Mouse (Mus musculus) liver, adult 2 months (tissue): Measurements from ENCODE around the gene Osbpl5. TPM values are rescaled to one million over a fixed set of nuclear protein-coding genes. Genes with fewer than 3 reads are reported as not detected.

ENCODE experiments used
- DNase-seq: peaks from one replicate; pipeline ENCODE4 v3.0.0-alpha.2; 2011; ENCODE audit warnings: low read depth, low spot score; ENCODE audit errors: extremely low read depth
- H3K27ac ChIP-seq: fragments of 200-500 bp; replicated peaks from 2 replicates; pipeline ENCODE4 v1.5.1; 2012; ENCODE audit warnings: low read depth, mild to moderate bottlenecking, control low read depth, inconsistent platforms, low read length; ENCODE audit not compliant: insufficient read depth
- H3K27me3 ChIP-seq: fragments of 200-500 bp; 2 replicates; pipeline ENCODE4 v1.6.1; 2012; ENCODE audit warnings: mild to moderate bottlenecking, moderate library complexity, low read length, inconsistent platforms; ENCODE audit not compliant: control insufficient read depth, insufficient read depth
- H3K36me3 ChIP-seq: fragments of 200-500 bp; 2 replicates; pipeline ENCODE4 v1.6.1; 2012; ENCODE audit warnings: low read length, inconsistent platforms; ENCODE audit not compliant: control insufficient read depth, insufficient read depth
- H3K4me1 ChIP-seq: fragments of 200-500 bp; 2 replicates; pipeline ENCODE4 v1.6.1; 2011; ENCODE audit warnings: low read length; ENCODE audit not compliant: control insufficient read depth, insufficient read depth
- H3K4me3 ChIP-seq: fragments of 200-500 bp; 2 replicates; pipeline ENCODE4 v1.5.1; 2011; ENCODE audit warnings: low read depth, mild to moderate bottlenecking, control low read depth, low read length, moderate library complexity; ENCODE audit not compliant: insufficient read depth
- H3K79me2 ChIP-seq: fragments of 200-500 bp; 2 replicates; pipeline ENCODE4 v1.6.1; 2012; ENCODE audit warnings: inconsistent platforms, mild to moderate bottlenecking, low read length, moderate library complexity; ENCODE audit not compliant: control insufficient read depth, insufficient read depth
- H3K9ac ChIP-seq: fragments of 200-500 bp; 2 replicates; pipeline ENCODE4 v1.6.1; 2012; ENCODE audit warnings: low read depth, mild to moderate bottlenecking, control low read depth, inconsistent platforms, low read length
- CTCF ChIP-seq: fragments of 200-500 bp; IDR thresholded peaks from 2 replicates; pipeline ENCODE4 v1.5.1; 2011; ENCODE audit warnings: low read depth, low read length, control low read depth
- POLR2A ChIP-seq: fragments of 200-500 bp; IDR thresholded peaks from 2 replicates; pipeline ENCODE4 v1.6.1; 2011; ENCODE audit warnings: low read length, control low read depth; ENCODE audit not compliant: insufficient read depth; ENCODE audit errors: extremely low read depth
- WGBS: fragments of 180-500 bp; shearing (Covaris S2); methylation state at CpG from one replicate; pipeline ENCODE4 v1.1.7; 2018; 5-methylcytosine and 5-hydroxymethylcytosine counted together
- polyA plus RNA-seq: library from polyadenylated mRNA; depleted of rRNA; stranded (reverse); fragments of >200 nt; gene quantifications from 2 replicates; pipeline ENCODE4 v1.2.3, GENCODE M21; 2012
- total RNA-seq: library from RNA; depleted of rRNA; stranded (reverse); fragments of >200 nt; gene quantifications from 2 replicates; pipeline ENCODE4 v1.2.3, GENCODE M21; 2014

The Osbpl5 gene
- total and polyA plus RNA-seq, 2 experiments: 2.7 to 3.8 TPM

- Histone ChIP-seq H3K4me3 (no peak overlapping the region), H3K27ac (no peak overlapping the region), H3K9ac (no peak overlapping the region), H3K36me3 (no peaks in the 10 kb centered on the region), H3K79me2 (no peaks in the 10 kb centered on the region), H3K4me1 (peaks cover 22% of the 10 kb centered on the region), H3K27me3 (no peaks in the 10 kb centered on the region)
- no peak for TF ChIP-seq CTCF
- TF ChIP-seq POLR2A: no peak
- DNase-seq: no peak
- 74% methylated on average over 3 of the region's 3 CpGs for WGBS
Observed at GRCm38 (mm10) chr7:143758956-143759355, 2.2 kb upstream of the Osbpl5 start.

- TF ChIP-seq POLR2A (no peak), CTCF (no peak)
- Histone ChIP-seq H3K27ac (no peak overlapping the region), H3K4me3 (no peak overlapping the region), H3K36me3 (no peaks in the 10 kb centered on the region), H3K4me1 (peaks cover 22% of the 10 kb centered on the region), H3K79me2 (no peaks in the 10 kb centered on the region), H3K27me3 (no peaks in the 10 kb centered on the region), H3K9ac (no peak overlapping the region)
- DNase-seq: peak; percentile 89
- 23% methylated on average over 3 of the region's 3 CpGs for WGBS
Observed at GRCm38 (mm10) chr7:143757696-143758095, 911 bp upstream of the Osbpl5 start.

GRCm38 (mm10) chr7:143757027-143757390, 224 bp upstream of the Osbpl5 start:
- peak; percentile 23; the same call in 1 of the 2 replicates for TF ChIP-seq POLR2A
- TF ChIP-seq CTCF: no peak
- Histone ChIP-seq H3K27ac (peak overlapping the region; percentile 49), H3K36me3 (no peaks in the 10 kb centered on the region), H3K79me2 (no peaks in the 10 kb centered on the region), H3K4me1 (peaks cover 27% of the 10 kb centered on the region), H3K4me3 (peak overlapping the region; percentile 58), H3K9ac (peak overlapping the region; percentile 53), H3K27me3 (no peaks in the 10 kb centered on the region)
- WGBS: 1% methylated on average over 15 of the region's 15 CpGs
- DNase-seq: peak; percentile 81

- WGBS: 46% methylated on average over 9 of the region's 9 CpGs
- peak; percentile 91 for DNase-seq
Observed at GRCm38 (mm10) chr7:143755357-143756124, 1.2 kb downstream of the Osbpl5 start.

GRCm38 (mm10) chr7:143753990-143754715, 2.6 kb downstream of the Osbpl5 start:
- WGBS: 56% methylated on average over 5 of the region's 5 CpGs
- TF ChIP-seq POLR2A: no peak
- TF ChIP-seq CTCF: peak; percentile 94
- Histone ChIP-seq H3K9ac (no peak overlapping the region), H3K27me3 (no peaks in the 10 kb centered on the region), H3K36me3 (no peaks in the 10 kb centered on the region), H3K4me1 (peaks cover 39% of the 10 kb centered on the region), H3K27ac (no peak overlapping the region), H3K79me2 (no peaks in the 10 kb centered on the region), H3K4me3 (no peak overlapping the region)
- peak; percentile 59 for DNase-seq

More at GRCm38 (mm10) chr7:143755357-143756124, 1.2 kb downstream of the Osbpl5 start:
- Histone ChIP-seq H3K27me3 (no peaks in the 10 kb centered on the region), H3K9ac (no peak overlapping the region), H3K4me1 (peaks cover 37% of the 10 kb centered on the region), H3K27ac (no peak overlapping the region), H3K4me3 (no peak overlapping the region), H3K36me3 (no peaks in the 10 kb centered on the region), H3K79me2 (no peaks in the 10 kb centered on the region)
- TF ChIP-seq POLR2A (no peak), CTCF (0 out of 2 replicates have a peak, but pooled peaks have one; percentile 8)
